Mouse (Mus musculus) stomach, embryonic 14.5 days (tissue): ENCODE results near the gene Slc35b1. TPM values are rescaled to one million over a fixed set of nuclear protein-coding genes. Genes with fewer than 3 reads are reported as not detected.

Source experiments
- ATAC-seq: fragments of 200-750 bp; cut with Nextera tagmentation; 2 replicates; pipeline ENCODE4 v1.8.0; 2017; ENCODE audit warnings: low read depth, moderate TSS enrichment; ENCODE audit not compliant: insufficient number of reproducible peaks, insufficient read depth, low FRiP score
- H3K27ac ChIP-seq: fragments of 300-500 bp; sonication (generic); 2 replicates; pipeline ENCODE4 v1.5.1; 2014; ENCODE audit warnings: mild to moderate bottlenecking, low read length, moderate library complexity, mixed read lengths
- H3K27me3 ChIP-seq: fragments of 300-500 bp; sonication (generic); 2 replicates; pipeline ENCODE4 v1.6.1; 2014; ENCODE audit warnings: low read length, control low read depth, mixed read lengths; ENCODE audit not compliant: control insufficient read depth, insufficient read depth
- H3K36me3 ChIP-seq: fragments of 300-500 bp; sonication (generic); 2 replicates; pipeline ENCODE4 v1.6.1; 2014; ENCODE audit warnings: mild to moderate bottlenecking, control low read depth, low read length, moderate library complexity, mixed read lengths; ENCODE audit not compliant: control insufficient read depth, insufficient read depth
- H3K4me1 ChIP-seq: fragments of 300-500 bp; sonication (generic); 2 replicates; pipeline ENCODE4 v1.6.1; 2014; ENCODE audit warnings: low read length, control low read depth, mixed read lengths; ENCODE audit not compliant: control insufficient read depth, insufficient read depth
- H3K4me2 ChIP-seq: fragments of 300-500 bp; sonication (generic); replicated peaks from 2 replicates; pipeline ENCODE4 v1.6.1; 2014; ENCODE audit warnings: low read depth, low read length, control low read depth
- H3K4me3 ChIP-seq: fragments of 300-500 bp; sonication (generic); 2 replicates; pipeline ENCODE4 v1.5.1; 2014; ENCODE audit warnings: low read depth, low read length, control low read depth
- H3K9ac ChIP-seq: fragments of 300-500 bp; sonication (generic); replicated peaks from 2 replicates; pipeline ENCODE4 v1.6.1; 2014; ENCODE audit warnings: low read depth, mild to moderate bottlenecking, control low read depth, low read length, moderate library complexity, mixed read lengths
- H3K9me3 ChIP-seq: fragments of 300-500 bp; sonication (generic); 2 replicates; pipeline ENCODE4 v1.6.1; 2016; ENCODE audit warnings: low read depth, low read length, control low read depth; ENCODE audit not compliant: control insufficient read depth
- WGBS: fragments of 180-500 bp; shearing (Covaris S2); extraction: QIAGEN DNeasy Blood & Tissue Kit; methylation state at CpG from one replicate; pipeline ENCODE4 v1.1.7; 2014; 5-methylcytosine and 5-hydroxymethylcytosine counted together
- polyA plus RNA-seq: library from polyadenylated mRNA; unstranded; fragments of >200 nt; fragmentation: Nextera tagmentation; extraction: Ambion mirVana; gene quantifications from 2 replicates; pipeline ENCODE4 v1.2.1, GENCODE M21; 2014

The Slc35b1 gene
- polyA plus RNA-seq, 1 experiment from 2014 or later, result 91.0 TPM

GRCm38 (mm10) chr11:95368871-95369270 is 15.6 kb upstream of the Slc35b1 start:
- no peak for ATAC-seq
- Histone ChIP-seq H3K27ac (no peak overlapping the region), H3K9me3 (no peaks in the 10 kb centered on the region), H3K27me3 (no peaks in the 10 kb centered on the region), H3K9ac (no peak overlapping the region), H3K4me3 (no peak overlapping the region), H3K4me2 (no peak overlapping the region), H3K36me3 (peaks cover 13% of the 10 kb centered on the region; the same call in 1 of the 2 replicates), H3K4me1 (peaks cover 17% of the 10 kb centered on the region; the same call in 1 of the 2 replicates)
- WGBS, result 88% methylated on average over 4 of the region's 4 CpGs

- no peaks in the 10 kb centered on the region for H3K27me3 ChIP-seq
- peak; percentile 80 for ATAC-seq
- H3K4me2 ChIP-seq, result no peak overlapping the region
- no peak overlapping the region for H3K4me3 ChIP-seq
- no peaks in the 10 kb centered on the region for H3K9me3 ChIP-seq
- peaks cover 11% of the 10 kb centered on the region; the same call in 1 of the 2 replicates for H3K4me1 ChIP-seq
- H3K27ac ChIP-seq, result peak overlapping the region; percentile 72
- no peak overlapping the region for H3K9ac ChIP-seq
- 62% methylated on average over 15 of the region's 15 CpGs for whole genome bisulfite sequencing
- peaks cover 18% of the 10 kb centered on the region for H3K36me3 ChIP-seq
Observed at GRCm38 (mm10) chr11:95369964-95370890, 14.3 kb upstream of the Slc35b1 start.

GRCm38 (mm10) chr11:95371182-95371581 is 13.3 kb upstream of the Slc35b1 start:
- H3K27ac ChIP-seq, result no peak overlapping the region
- no peak overlapping the region for H3K4me3 ChIP-seq
- WGBS, result 91% methylated on average over 7 of the region's 7 CpGs
- no peaks in the 10 kb centered on the region for H3K9me3 ChIP-seq
- ATAC-seq, result no peak
- H3K4me2 ChIP-seq, result no peak overlapping the region
- H3K9ac ChIP-seq, result no peak overlapping the region
- peaks cover 11% of the 10 kb centered on the region; the same call in 1 of the 2 replicates for H3K4me1 ChIP-seq
- peaks cover 28% of the 10 kb centered on the region for H3K36me3 ChIP-seq
- no peaks in the 10 kb centered on the region for H3K27me3 ChIP-seq

- H3K27me3 ChIP-seq, result no peaks in the 10 kb centered on the region
- no peaks in the 10 kb centered on the region for H3K4me1 ChIP-seq
- peaks cover 36% of the 10 kb centered on the region for H3K36me3 ChIP-seq
- 60% methylated on average over 9 of the region's 9 CpGs for WGBS
- no peaks in the 10 kb centered on the region for H3K9me3 ChIP-seq
- ATAC-seq, result no peak
- no peak overlapping the region for H3K4me3 ChIP-seq
- H3K4me2 ChIP-seq, result no peak overlapping the region
- H3K9ac ChIP-seq, result no peak overlapping the region
- no peak overlapping the region for H3K27ac ChIP-seq
Observed at GRCm38 (mm10) chr11:95378926-95379325, 5.6 kb upstream of the Slc35b1 start.

- no peak overlapping the region for H3K4me3 ChIP-seq
- H3K4me2 ChIP-seq, result no peak overlapping the region
- H3K9ac ChIP-seq, result no peak overlapping the region
- no peaks in the 10 kb centered on the region for H3K4me1 ChIP-seq
- no peak overlapping the region for H3K27ac ChIP-seq
- no peaks in the 10 kb centered on the region for H3K27me3 ChIP-seq
- WGBS, result 78% methylated on average over 5 of the region's 5 CpGs
- H3K36me3 ChIP-seq, result peaks cover 36% of the 10 kb centered on the region
- H3K9me3 ChIP-seq, result no peaks in the 10 kb centered on the region
- ATAC-seq, result no peak
Observed at GRCm38 (mm10) chr11:95379552-95379951, 4.9 kb upstream of the Slc35b1 start.

GRCm38 (mm10) chr11:95380711-95381110 is 3.8 kb upstream of the Slc35b1 start:
- Histone ChIP-seq H3K4me2 (no peak overlapping the region), H3K4me3 (no peak overlapping the region), H3K4me1 (peaks cover 5% of the 10 kb centered on the region; the same call in 1 of the 2 replicates), H3K36me3 (peaks cover 26% of the 10 kb centered on the region), H3K9me3 (no peaks in the 10 kb centered on the region), H3K27ac (no peak overlapping the region), H3K9ac (no peak overlapping the region), H3K27me3 (no peaks in the 10 kb centered on the region)
- WGBS, result 91% methylated on average over 7 of the region's 7 CpGs
- ATAC-seq, result no peak

- ATAC-seq, result no peak
- H3K4me3 ChIP-seq, result no peak overlapping the region
- H3K27me3 ChIP-seq, result no peaks in the 10 kb centered on the region
- WGBS, result 89% methylated on average over 1 of the region's 1 CpGs
- no peak overlapping the region for H3K27ac ChIP-seq
- no peaks in the 10 kb centered on the region for H3K9me3 ChIP-seq
- H3K36me3 ChIP-seq, result peaks cover 21% of the 10 kb centered on the region
- no peak overlapping the region for H3K4me2 ChIP-seq
- peaks cover 5% of the 10 kb centered on the region; the same call in 1 of the 2 replicates for H3K4me1 ChIP-seq
- H3K9ac ChIP-seq, result no peak overlapping the region
Observed at GRCm38 (mm10) chr11:95381146-95381545, 3.3 kb upstream of the Slc35b1 start.

GRCm38 (mm10) chr11:95383331-95383986 is 1.0 kb upstream of the Slc35b1 start:
- no peaks in the 10 kb centered on the region for H3K9me3 ChIP-seq
- H3K9ac ChIP-seq, result no peak overlapping the region
- no peak for ATAC-seq
- WGBS, result 85% methylated on average over 5 of the region's 5 CpGs
- peaks cover 18% of the 10 kb centered on the region; the same call in 1 of the 2 replicates for H3K36me3 ChIP-seq
- H3K27ac ChIP-seq, result no peak overlapping the region
- peaks cover 5% of the 10 kb centered on the region; the same call in 1 of the 2 replicates for H3K4me1 ChIP-seq
- no peak overlapping the region for H3K4me3 ChIP-seq
- H3K4me2 ChIP-seq, result no peak overlapping the region
- no peaks in the 10 kb centered on the region for H3K27me3 ChIP-seq
